Comparison of ENCODE assay signal across 20 mouse cellular contexts in genomic region chr16:27796153-27796822, GRCm38 (mm10).
"Had no signal": no experiment of that assay in that cellular context is flagged by ENCODE, and none has a peak within 500 bp of the region (broad histone marks: within the 10 kb centered on the region; RNA-seq: fewer than 3 reads in every experiment).

No protein-coding gene starts in this region.

- DNase-seq: kidney, adult 2 months; kidney, postnatal 36 days; layer of hippocampus, postnatal 36 days; liver, embryonic 13.5 days; right cerebral cortex, adult 18-20 months; right cerebral cortex, postnatal 14 days; right cerebral cortex, postnatal 4 days; thymus, adult 2 months; thymus, postnatal 14 days; thymus, postnatal 4 days had no signal

- H3K27ac ChIP-seq: kidney, postnatal 0 days; left cerebral cortex, adult 2 months; liver, embryonic 13.5 days; midbrain, embryonic 10.5 days; midbrain, embryonic 13.5 days; neural tube, embryonic 13.5 days; stomach, postnatal 0 days had no signal

- ATAC-seq: intestine, postnatal 0 days; midbrain, embryonic 13.5 days; midbrain, embryonic 16.5 days had no signal

- H3K4me1 ChIP-seq: liver, embryonic 13.5 days; midbrain, embryonic 10.5 days; midbrain, embryonic 13.5 days; neural tube, embryonic 13.5 days had no signal

- H3K4me2 ChIP-seq: liver, embryonic 13.5 days; midbrain, embryonic 13.5 days; neural tube, embryonic 13.5 days had no signal

- H3K4me3 ChIP-seq: left cerebral cortex, adult 2 months; liver, embryonic 13.5 days; megakaryocyte, embryonic 14.5 days; midbrain, embryonic 10.5 days; midbrain, embryonic 13.5 days; myocyte; neural tube, embryonic 13.5 days had no signal

- H3K9me3 ChIP-seq: liver, embryonic 13.5 days; megakaryocyte, embryonic 14.5 days; midbrain, embryonic 10.5 days; midbrain, embryonic 13.5 days; neural tube, embryonic 13.5 days had no signal

- H3K9ac ChIP-seq: liver, embryonic 13.5 days; midbrain, embryonic 13.5 days; neural tube, embryonic 13.5 days had no signal

- H3K27me3 ChIP-seq: liver, embryonic 13.5 days; megakaryocyte, embryonic 14.5 days; midbrain, embryonic 13.5 days; neural tube, embryonic 13.5 days had no signal

- H3K36me3 ChIP-seq: liver, embryonic 13.5 days; midbrain, embryonic 10.5 days; midbrain, embryonic 13.5 days; neural tube, embryonic 13.5 days had no signal
